Mouse (Mus musculus): Measurements from ENCODE around the gene Znrf4. TPM values are rescaled to one million over a fixed set of nuclear protein-coding genes. Genes with fewer than 3 reads are reported as not detected.
A peak's percentile ranks its signal among the peaks of the same experiment; 100 is the strongest.

The Znrf4 gene
- total and polyA plus RNA-seq, 2 experiments = not detected

- peak; percentile 44 for DNase-seq (ENCODE audit: extremely low read depth, low read depth, low spot score)
- Histone ChIP-seq H3K27ac (replicated peaks; ENCODE audit: insufficient read depth, low read depth, low read length) (no peak overlapping the region), H3K9ac (ENCODE audit: low read depth, low read length) (no peak overlapping the region), H3K27me3 (ENCODE audit: control insufficient read depth, insufficient read depth, low read length) (peaks cover 14% of the 10 kb centered on the region; the same call in 1 of the 2 replicates), H3K4me1 (ENCODE audit: control insufficient read depth, insufficient read depth, low read length) (no peaks in the 10 kb centered on the region), H3K36me3 (ENCODE audit: control insufficient read depth, insufficient read depth, low read length) (no peaks in the 10 kb centered on the region), H3K79me2 (ENCODE audit: control insufficient read depth, insufficient read depth, low read length) (no peaks in the 10 kb centered on the region), H3K4me3 (ENCODE audit: insufficient read depth, low read depth, low read length) (no peak overlapping the region)
- 19% methylated on average over 6 of the region's 6 CpGs for WGBS
- peak; percentile 97 for TF ChIP-seq CTCF (IDR thresholded peaks at IDR 0.05; ENCODE audit: low read depth, low read length)
- TF ChIP-seq POLR2A (IDR thresholded peaks at IDR 0.05; ENCODE audit: extremely low read depth, insufficient read depth, low read length) = no peak
These were observed 32.9 kb downstream of the Znrf4 start for GRCm38 (mm10) chr17:56479358-56479757.

GRCm38 (mm10) chr17:56478191-56478611 lies 34.0 kb downstream of the Znrf4 start:
- H3K79me2 ChIP-seq (ENCODE audit: control insufficient read depth, insufficient read depth, low read length) = no peaks in the 10 kb centered on the region
- no peak for DNase-seq (ENCODE audit: extremely low read depth, low read depth, low spot score)
- peaks cover 16% of the 10 kb centered on the region; the same call in 1 of the 2 replicates for H3K27me3 ChIP-seq (ENCODE audit: control insufficient read depth, insufficient read depth, low read length)

GRCm38 (mm10) chr17:56477191-56477818 lies 34.9 kb downstream of the Znrf4 start:
- Histone ChIP-seq H3K4me1 (ENCODE audit: control insufficient read depth, insufficient read depth, low read length) (no peaks in the 10 kb centered on the region), H3K36me3 (ENCODE audit: control insufficient read depth, insufficient read depth, low read length) (no peaks in the 10 kb centered on the region), H3K27me3 (ENCODE audit: control insufficient read depth, insufficient read depth, low read length) (peaks cover 19% of the 10 kb centered on the region; the same call in 1 of the 2 replicates), H3K9ac (ENCODE audit: low read depth, low read length) (no peak overlapping the region), H3K27ac (replicated peaks; ENCODE audit: insufficient read depth, low read depth, low read length) (no peak overlapping the region), H3K4me3 (ENCODE audit: insufficient read depth, low read depth, low read length) (no peak overlapping the region), H3K79me2 (ENCODE audit: control insufficient read depth, insufficient read depth, low read length) (no peaks in the 10 kb centered on the region)
- 90% methylated on average over 19 of the region's 19 CpGs for WGBS
- no peak for TF ChIP-seq POLR2A (IDR thresholded peaks at IDR 0.05; ENCODE audit: extremely low read depth, insufficient read depth, low read length)
- TF ChIP-seq CTCF (IDR thresholded peaks at IDR 0.05; ENCODE audit: low read depth, low read length) = no peak
- DNase-seq (ENCODE audit: extremely low read depth, low read depth, low spot score) = no peak

More at GRCm38 (mm10) chr17:56478191-56478611, 34.0 kb downstream of the Znrf4 start:
- H3K27ac ChIP-seq (replicated peaks; ENCODE audit: insufficient read depth, low read depth, low read length) = no peak overlapping the region
- 63% methylated on average over 11 of the region's 11 CpGs for WGBS
- TF ChIP-seq POLR2A (IDR thresholded peaks at IDR 0.05; ENCODE audit: extremely low read depth, insufficient read depth, low read length) = no peak
- no peak for TF ChIP-seq CTCF (IDR thresholded peaks at IDR 0.05; ENCODE audit: low read depth, low read length)
- no peak overlapping the region for H3K4me3 ChIP-seq (ENCODE audit: insufficient read depth, low read depth, low read length)
- H3K36me3 ChIP-seq (ENCODE audit: control insufficient read depth, insufficient read depth, low read length) = no peaks in the 10 kb centered on the region
- no peaks in the 10 kb centered on the region for H3K4me1 ChIP-seq (ENCODE audit: control insufficient read depth, insufficient read depth, low read length)
- no peak overlapping the region for H3K9ac ChIP-seq (ENCODE audit: low read depth, low read length)

- peaks cover 24% of the 10 kb centered on the region; the same call in 1 of the 2 replicates for H3K27me3 ChIP-seq (ENCODE audit: control insufficient read depth, insufficient read depth, low read length)
- H3K27ac ChIP-seq (replicated peaks; ENCODE audit: insufficient read depth, low read depth, low read length) = no peak within 1 kb of the TSS
- H3K4me3 ChIP-seq (ENCODE audit: insufficient read depth, low read depth, low read length) = peak within 1 kb of the TSS; percentile 49
- TF ChIP-seq CTCF (IDR thresholded peaks at IDR 0.05; ENCODE audit: low read depth, low read length) = no peak
- no peak for TF ChIP-seq POLR2A (IDR thresholded peaks at IDR 0.05; ENCODE audit: extremely low read depth, insufficient read depth, low read length)
- H3K36me3 ChIP-seq (ENCODE audit: control insufficient read depth, insufficient read depth, low read length) = no peaks in the 10 kb centered on the region
- DNase-seq (ENCODE audit: extremely low read depth, low read depth, low spot score) = peak; percentile 43
- 6% methylated on average over 27 of the region's 27 CpGs for WGBS
- peak within 1 kb of the TSS; percentile 39; the same call in 1 of the 2 replicates for H3K9ac ChIP-seq (ENCODE audit: low read depth, low read length)
- no peaks in the 10 kb centered on the region for H3K4me1 ChIP-seq (ENCODE audit: control insufficient read depth, insufficient read depth, low read length)
- H3K79me2 ChIP-seq (ENCODE audit: control insufficient read depth, insufficient read depth, low read length) = no peaks in the 10 kb centered on the region
These were observed 35.9 kb downstream of the Znrf4 start, which contains the start of gene Ptprs for GRCm38 (mm10) chr17:56476402-56476752. Gene Ptprs (minus strand): TSS chr17:56476483.

- H3K9ac ChIP-seq (ENCODE audit: low read depth, low read length) = peak overlapping the region; percentile 39; the same call in 1 of the 2 replicates
- DNase-seq (ENCODE audit: extremely low read depth, low read depth, low spot score) = no peak
- H3K27me3 ChIP-seq (ENCODE audit: control insufficient read depth, insufficient read depth, low read length) = peaks cover 24% of the 10 kb centered on the region; the same call in 1 of the 2 replicates
- no peak for TF ChIP-seq CTCF (IDR thresholded peaks at IDR 0.05; ENCODE audit: low read depth, low read length)
- no peak for TF ChIP-seq POLR2A (IDR thresholded peaks at IDR 0.05; ENCODE audit: extremely low read depth, insufficient read depth, low read length)
- WGBS = 3% methylated on average over 66 of the region's 66 CpGs
- H3K4me3 ChIP-seq (ENCODE audit: insufficient read depth, low read depth, low read length) = peak overlapping the region; percentile 49
- no peak overlapping the region for H3K27ac ChIP-seq (replicated peaks; ENCODE audit: insufficient read depth, low read depth, low read length)
- H3K4me1 ChIP-seq (ENCODE audit: control insufficient read depth, insufficient read depth, low read length) = peaks cover under 1% of the 10 kb centered on the region; the same call in 1 of the 2 replicates
- H3K36me3 ChIP-seq (ENCODE audit: control insufficient read depth, insufficient read depth, low read length) = no peaks in the 10 kb centered on the region
- no peaks in the 10 kb centered on the region for H3K79me2 ChIP-seq (ENCODE audit: control insufficient read depth, insufficient read depth, low read length)
These were observed 36.4 kb downstream of the Znrf4 start for GRCm38 (mm10) chr17:56475584-56476401.
